Mouse (Mus musculus) adrenal gland, postnatal 4 days (tissue): ENCODE results near the gene Mad2l2. TPM values are rescaled to one million over a fixed set of nuclear protein-coding genes. Genes with fewer than 3 reads are reported as not detected.

ENCODE experiments used
- DNase-seq, 2 experiments: peaks; one replicate each; pipeline ENCODE4 v3.0.0; 2021 to 2022; ENCODE audit warnings: low spot score in 2 of 2, mixed read lengths in 2 of 2
- total RNA-seq, 2 experiments: library from RNA; stranded (reverse); gene quantifications; 2 replicates each; pipeline ENCODE4 v1.2.3; 2021

Mad2l2 gene
- total RNA-seq, 2 experiments from 2014 or later = 24.0 to 24.6 TPM

DNA sequence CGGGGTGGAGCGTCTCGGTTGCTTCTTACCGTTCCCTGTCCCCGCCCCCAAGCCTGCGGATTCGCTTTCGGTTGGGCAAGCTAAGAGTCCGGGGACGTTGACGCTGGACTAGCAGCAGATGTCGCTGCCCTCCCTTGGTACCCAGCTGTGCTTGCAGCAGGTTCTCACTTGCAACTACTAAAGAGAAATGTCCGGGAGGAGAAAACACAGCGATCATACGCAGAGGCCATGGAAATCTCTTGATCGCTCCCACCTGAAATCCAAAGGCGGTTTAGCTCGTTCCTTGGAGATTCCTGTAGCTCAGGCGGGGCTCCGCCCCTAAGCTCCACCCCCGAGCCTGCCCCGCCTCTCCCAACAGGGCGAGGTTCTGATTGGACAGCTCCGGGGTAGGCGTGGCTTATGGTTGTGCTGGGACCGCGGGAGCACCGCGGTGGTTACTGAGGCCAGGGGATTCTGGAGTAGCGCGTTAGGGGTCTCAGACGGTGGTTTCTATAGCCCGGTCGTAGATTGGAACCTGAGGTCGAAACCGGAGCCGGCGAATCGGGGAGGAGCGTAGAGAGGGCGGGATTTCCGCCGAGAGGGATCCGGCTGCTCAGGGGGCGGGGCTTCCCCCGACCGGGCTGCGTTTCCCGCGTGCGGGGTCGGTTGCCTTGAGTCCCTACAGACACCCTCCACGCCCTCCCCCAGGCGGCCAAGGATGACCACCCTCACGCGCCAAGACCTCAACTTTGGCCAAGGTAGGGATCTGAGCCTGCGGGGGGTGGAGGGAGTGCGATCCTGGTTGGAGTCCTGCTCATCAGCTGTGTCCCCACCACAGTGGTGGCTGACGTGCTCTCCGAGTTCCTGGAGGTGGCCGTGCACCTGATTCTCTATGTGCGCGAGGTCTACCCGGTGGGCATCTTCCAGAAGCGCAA is 10.2 kb downstream of the Mad2l2 start:
- peak; percentile 72 to 85 for DNase-seq

DNA sequence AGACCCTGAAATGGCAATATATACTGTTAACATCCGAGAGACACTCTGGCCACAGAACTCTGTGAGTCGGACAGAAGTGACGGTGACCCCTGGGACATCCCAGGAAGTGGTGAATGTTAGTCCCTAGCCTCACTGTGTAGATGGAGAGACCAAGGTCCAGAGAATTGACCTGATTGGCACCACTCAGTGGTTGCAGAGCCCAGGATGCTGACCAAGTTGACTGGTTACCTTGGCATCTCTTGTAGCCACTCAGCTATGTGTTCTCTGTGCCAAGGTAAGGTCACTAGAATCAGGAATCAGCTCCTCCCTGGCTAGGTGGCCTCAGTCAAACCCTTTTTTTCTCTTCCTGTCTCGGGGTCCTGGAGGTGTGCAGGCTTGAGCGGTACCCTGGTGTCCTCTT is 13.5 kb downstream of the Mad2l2 start:
- DNase-seq = no peak

GRCm38 (mm10) chr4:148147714-148148113 is 17.5 kb downstream of the Mad2l2 start:
- DNase-seq = no peak

DNA sequence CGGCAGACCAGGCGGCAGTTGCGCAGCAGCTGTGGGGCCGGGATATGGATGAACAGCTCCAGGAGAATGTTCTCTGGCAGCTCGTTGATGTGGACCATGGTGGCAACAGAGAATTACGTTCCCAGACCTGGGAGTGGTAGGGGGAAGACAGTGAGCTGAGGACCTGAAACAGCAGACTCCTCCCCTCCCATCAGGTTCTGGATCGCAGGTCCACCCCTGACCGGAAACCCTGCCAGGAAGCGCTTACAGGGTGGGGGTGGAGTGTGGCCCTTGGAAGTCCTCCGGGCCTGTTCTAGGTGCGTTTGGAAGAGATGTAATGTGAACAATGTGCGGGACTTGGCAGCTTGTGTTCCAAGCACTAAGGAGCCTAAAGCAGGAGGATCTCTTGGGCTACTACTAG is 19.4 kb downstream of the Mad2l2 start:
- no peak for DNase-seq

DNA sequence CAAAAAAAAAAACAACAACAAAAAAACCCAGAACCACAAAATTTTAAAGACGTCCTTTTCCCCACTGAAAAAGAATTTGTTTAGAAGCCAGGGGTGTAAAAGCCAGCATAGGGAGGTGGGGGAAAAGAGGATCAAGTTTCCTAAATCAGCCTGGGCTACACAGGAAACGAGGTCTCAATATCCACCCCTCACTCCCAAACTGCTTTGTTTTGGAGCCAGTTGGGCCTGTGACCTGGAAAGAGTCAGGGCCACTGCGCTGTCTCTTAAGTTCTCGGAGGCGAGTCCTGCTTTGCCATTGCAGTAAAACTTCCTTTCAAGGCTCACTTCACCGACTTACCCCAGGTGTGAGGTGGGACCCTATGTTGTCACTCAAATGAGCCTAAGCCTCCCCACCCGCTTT is 20.1 kb downstream of the Mad2l2 start:
- DNase-seq = no peak

GRCm38 (mm10) chr4:148150953-148151266 is 20.7 kb downstream of the Mad2l2 start:
- DNase-seq = no peak

DNA sequence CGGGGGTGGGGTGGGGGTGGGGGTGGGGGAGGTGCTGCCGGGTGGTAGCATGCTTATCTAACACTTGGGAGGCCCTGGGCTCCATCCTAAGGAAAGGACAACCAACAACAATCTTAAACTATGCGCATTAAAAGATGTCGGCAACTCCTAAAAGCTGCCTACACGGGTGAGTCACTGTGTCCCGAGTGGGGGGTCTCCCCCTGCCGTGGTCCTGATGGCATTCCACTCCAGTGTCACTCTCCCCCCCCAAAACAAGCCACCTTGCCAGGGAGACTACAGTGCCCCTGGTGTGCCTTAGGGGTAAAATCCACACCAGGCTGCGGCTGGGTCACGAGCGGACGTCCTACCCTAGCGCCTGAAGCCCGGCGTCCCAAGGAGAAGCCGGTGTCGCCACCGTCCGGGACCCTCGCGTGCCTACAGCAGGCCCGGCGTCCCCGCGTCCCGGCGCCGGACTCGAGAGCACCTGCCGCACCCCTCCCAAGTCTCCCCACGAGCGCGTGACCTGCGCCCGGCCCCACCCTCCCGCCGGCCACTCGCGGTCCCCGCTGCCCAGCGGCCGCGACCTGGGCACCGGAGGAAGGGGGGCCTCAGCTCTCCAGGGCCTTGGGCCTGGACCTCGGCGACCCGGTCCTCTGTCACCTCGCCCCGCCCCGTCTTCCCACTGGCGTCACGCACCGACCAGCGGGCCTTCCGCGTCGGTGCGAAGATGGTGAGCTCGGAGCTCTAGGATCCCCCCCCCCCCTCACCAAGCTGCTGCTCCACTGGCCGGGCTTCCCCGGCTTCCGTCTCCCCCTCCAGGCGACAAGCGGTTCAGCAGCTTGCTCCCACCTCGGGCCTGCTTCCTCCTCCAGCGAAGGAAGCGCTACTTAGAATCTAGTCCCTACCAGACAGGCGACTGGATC is 21.3 kb downstream of the Mad2l2 start, which contains the start of gene Fbxo6:
Gene Fbxo6 (minus strand): TSS at position 874 of the 902 bp plus-strand sequence.
- peak; percentile 46 to 72 for DNase-seq

DNA sequence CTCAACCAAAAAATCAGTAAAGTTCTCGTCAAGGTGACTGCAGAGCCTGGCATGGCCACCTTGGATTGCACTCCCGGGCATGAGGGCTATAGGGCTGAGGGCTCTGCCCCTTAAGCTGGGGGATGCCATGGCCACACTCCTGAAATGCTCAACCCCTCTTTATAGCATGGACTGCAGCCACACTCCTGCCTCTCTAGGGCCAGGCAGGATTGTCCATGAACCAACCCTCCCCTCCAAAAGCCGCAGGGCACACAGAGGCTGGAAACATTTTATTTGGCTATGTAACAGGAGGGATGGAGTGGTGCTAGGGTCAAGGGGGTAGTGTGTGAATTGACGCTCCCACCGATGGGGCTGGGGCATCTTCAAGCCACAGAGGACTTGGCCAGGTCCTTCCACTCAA is 22.4 kb downstream of the Mad2l2 start:
- DNase-seq = no peak

GRCm38 (mm10) chr4:148154006-148154405 is 23.8 kb downstream of the Mad2l2 start:
- DNase-seq = no peak

DNA sequence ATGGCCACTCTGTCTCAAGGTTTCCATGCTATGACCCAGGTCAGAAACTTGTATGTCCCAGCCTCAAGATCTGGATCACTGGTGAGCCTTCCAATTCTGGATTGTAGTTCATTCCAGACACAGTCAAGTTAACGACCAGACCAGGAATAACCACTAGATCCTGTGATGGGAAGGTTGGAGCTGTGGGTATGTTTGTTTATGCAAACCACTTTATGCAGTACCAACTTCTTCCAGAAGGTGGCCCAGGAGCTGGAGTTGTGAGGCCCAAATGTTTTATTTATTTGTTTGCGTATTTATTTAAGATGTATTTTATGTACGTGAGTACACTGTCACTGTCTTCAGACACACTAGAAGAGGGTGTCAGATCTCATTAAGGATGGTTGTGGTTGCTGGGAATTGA is 24.8 kb downstream of the Mad2l2 start:
- no peak for DNase-seq

DNA sequence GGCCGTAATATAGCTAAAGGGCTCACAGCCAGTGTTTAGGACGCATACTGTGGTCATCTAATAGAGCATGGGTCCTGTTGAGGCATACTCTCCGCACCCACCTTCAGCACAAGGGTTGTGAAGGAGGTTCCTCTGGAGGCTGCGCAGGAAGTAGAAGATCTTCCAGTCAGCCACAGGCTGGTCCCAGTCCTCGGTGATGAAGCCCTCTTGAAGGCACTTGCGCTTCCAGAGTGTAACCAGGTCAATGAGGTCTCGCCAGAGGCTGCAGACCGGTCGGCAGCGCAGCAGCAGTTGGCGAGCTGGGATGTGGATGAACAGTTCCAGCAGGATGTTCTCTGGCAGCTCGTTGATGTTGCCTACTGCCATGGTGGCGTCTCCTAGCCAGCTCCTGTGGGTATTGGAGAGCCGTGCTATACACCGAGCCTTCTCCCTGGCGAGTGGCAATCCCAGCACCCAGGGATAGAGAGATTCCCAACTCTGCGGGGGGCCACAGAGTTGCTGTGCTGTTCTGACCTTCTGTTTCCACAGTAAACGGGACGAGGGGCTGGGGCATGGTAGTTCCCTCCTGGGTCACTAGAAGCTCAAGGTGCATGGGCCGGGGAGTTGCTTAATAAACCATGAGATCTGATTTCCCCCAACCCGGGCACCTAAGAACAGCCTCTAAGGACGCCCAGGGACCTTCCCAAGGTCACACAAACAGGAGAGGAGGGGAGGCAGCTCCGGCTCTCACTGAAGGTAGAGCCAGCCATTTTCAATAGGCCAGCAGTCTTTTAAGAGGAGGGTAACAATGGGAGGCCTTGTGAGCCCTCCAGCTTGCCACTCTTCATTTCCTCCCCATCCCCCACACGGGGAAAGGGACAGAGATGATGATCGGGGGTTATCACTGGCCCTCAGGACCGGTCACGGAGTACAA is 28.5 kb downstream of the Mad2l2 start:
- DNase-seq = no peak

- DNase-seq = peak; percentile 82
Observed at GRCm38 (mm10) chr4:148159544-148160435, 29.6 kb downstream of the Mad2l2 start.

- DNase-seq = no peak
Observed at GRCm38 (mm10) chr4:148160436-148161390, 30.5 kb downstream of the Mad2l2 start, which contains the start of the genes Fbxo44 and Fbxo2. Fbxo44 (minus strand) TSS chr4:148160482. Fbxo2 (plus strand) TSS chr4:148160621.

DNA sequence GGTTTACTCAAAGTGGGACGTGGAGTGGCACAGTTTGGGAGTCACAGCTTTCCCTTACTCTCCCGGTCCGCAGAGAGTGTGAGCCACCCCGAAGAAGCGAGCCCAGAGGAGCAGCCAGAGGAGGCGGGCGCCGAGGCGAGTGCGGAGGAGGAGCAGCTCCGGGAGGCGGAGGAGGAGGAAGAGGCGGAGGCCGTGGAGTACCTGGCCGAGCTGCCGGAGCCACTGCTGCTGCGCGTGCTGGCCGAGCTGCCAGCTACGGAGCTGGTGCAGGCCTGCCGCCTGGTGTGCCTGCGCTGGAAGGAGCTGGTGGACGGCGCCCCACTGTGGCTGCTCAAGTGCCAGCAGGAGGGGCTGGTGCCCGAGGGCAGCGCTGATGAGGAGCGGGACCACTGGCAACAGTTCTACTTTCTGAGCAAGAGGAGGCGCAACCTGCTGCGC is 33.8 kb downstream of the Mad2l2 start:
- DNase-seq = peak in 1 of 2 experiments; percentile 24

- DNase-seq = no peak
Observed at GRCm38 (mm10) chr4:148164461-148164860, 34.3 kb downstream of the Mad2l2 start.

DNA sequence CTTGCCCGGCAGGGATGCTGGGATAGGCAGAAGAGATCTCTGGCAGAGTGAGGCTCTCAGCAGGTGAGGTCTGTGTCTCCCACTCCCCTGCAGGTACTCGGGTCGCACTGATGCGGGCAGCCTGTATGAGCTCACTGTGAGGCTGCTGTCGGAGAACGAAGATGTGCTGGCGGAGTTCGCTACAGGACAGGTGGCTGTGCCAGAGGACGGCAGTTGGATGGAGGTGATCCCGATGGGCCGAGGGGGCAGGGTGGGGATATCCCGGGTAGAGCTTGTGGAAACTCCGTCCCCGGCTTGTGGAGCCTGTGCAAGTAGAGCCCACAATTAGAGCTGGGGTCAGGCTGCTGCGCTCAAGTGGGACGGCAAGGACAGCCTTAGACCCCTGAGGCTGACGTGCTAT is 35.4 kb downstream of the Mad2l2 start:
- no peak for DNase-seq

DNA sequence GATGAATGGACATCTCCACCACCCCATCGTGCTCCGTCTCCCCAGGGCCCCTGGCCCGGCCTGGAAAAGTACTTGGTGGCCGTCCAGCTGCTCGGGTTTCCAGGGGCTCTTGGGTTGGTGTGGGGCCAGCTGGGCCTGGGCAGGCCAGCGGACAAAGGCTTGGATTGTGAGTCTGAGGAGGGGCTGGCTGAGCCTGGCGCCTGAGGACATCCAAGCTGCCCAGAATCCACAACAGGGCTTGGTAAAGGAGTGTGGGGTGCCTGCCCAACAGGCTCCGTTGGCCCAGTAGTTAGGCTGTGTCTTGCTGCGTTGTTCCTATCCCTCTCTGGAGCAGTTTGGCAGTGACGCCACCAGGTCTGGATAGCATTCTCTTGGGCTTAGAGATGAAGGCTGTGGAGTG is 36.2 kb downstream of the Mad2l2 start:
- no peak for DNase-seq

- DNase-seq = peak; percentile 42 to 61
Observed at GRCm38 (mm10) chr4:148166986-148167385, 36.8 kb downstream of the Mad2l2 start.

DNA sequence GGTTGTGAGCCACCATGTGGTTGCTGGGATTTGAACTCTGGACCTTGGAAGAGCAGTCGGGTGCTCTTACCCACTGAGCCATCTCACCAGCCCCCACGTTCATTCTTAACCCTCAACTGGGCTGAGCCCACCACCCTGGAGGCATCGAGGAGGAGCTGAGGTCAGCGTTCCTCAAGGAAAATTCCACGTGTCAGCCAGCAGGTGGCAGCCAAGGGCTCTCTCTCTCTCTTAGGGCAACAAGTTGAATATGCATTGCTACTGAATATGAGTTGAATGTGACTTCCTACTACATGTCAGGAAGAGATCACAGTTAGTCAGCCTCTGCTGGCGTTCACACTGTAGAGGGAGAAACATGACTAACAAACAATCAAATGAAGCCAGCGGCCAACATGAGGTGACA is 38.1 kb downstream of the Mad2l2 start:
- DNase-seq = no peak
